Mouse (Mus musculus) stomach, embryonic 15.5 days (tissue): ENCODE data around the gene Pycr1. TPM values are rescaled to one million over a fixed set of nuclear protein-coding genes. Genes with fewer than 3 reads are reported as not detected.

Source experiments
- ATAC-seq: fragments of 200-750 bp; cut with Nextera tagmentation; 2 replicates; pipeline ENCODE4 v1.8.0; 2017; ENCODE audit warnings: low read depth, moderate number of reproducible peaks, moderate TSS enrichment; ENCODE audit not compliant: insufficient read depth, low FRiP score
- H3K27ac ChIP-seq: fragments of 300-500 bp; sonication (generic); 2 replicates; pipeline ENCODE4 v1.5.1; 2015; ENCODE audit warnings: mild to moderate bottlenecking, inconsistent platforms
- H3K27me3 ChIP-seq: fragments of 300-500 bp; sonication (generic); replicated peaks from 2 replicates; pipeline ENCODE4 v1.6.1; 2015; ENCODE audit warnings: inconsistent platforms
- H3K36me3 ChIP-seq: fragments of 300-500 bp; sonication (generic); 2 replicates; pipeline ENCODE4 v1.6.1; 2015; ENCODE audit warnings: inconsistent platforms
- H3K4me1 ChIP-seq: fragments of 300-500 bp; sonication (generic); 2 replicates; pipeline ENCODE4 v1.6.1; 2015; ENCODE audit warnings: inconsistent platforms
- H3K4me2 ChIP-seq: fragments of 300-500 bp; sonication (generic); 2 replicates; pipeline ENCODE4 v1.6.1; 2015; ENCODE audit warnings: mild to moderate bottlenecking, inconsistent platforms
- H3K4me3 ChIP-seq: fragments of 300-500 bp; sonication (generic); replicated peaks from 2 replicates; pipeline ENCODE4 v1.5.1; 2015; ENCODE audit warnings: inconsistent platforms
- H3K9ac ChIP-seq: fragments of 300-500 bp; sonication (generic); 2 replicates; pipeline ENCODE4 v1.6.1; 2015; ENCODE audit warnings: inconsistent platforms
- H3K9me3 ChIP-seq: fragments of 300-500 bp; sonication (generic); 2 replicates; pipeline ENCODE4 v1.6.1; 2016; ENCODE audit warnings: inconsistent platforms
- WGBS: fragments of 180-500 bp; shearing (Covaris S2); methylation state at CpG from one replicate; pipeline ENCODE4 v1.1.7; 2015; 5-methylcytosine and 5-hydroxymethylcytosine counted together
- polyA plus RNA-seq: library from polyadenylated mRNA; unstranded; fragments of >200 nt; fragmentation: Nextera tagmentation; extraction: Ambion mirVana; gene quantifications from 2 replicates; pipeline ENCODE4 v1.2.1, GENCODE M21; 2015

The Pycr1 gene
- polyA plus RNA-seq, 1 experiment from 2014 or later = 32.5 TPM

- Histone ChIP-seq H3K9ac (no peak overlapping the region), H3K36me3 (peaks cover 30% of the 10 kb centered on the region), H3K4me2 (no peak overlapping the region), H3K4me1 (peaks cover 20% of the 10 kb centered on the region), H3K27ac (no peak overlapping the region), H3K4me3 (no peak overlapping the region), H3K27me3 (no peaks in the 10 kb centered on the region), H3K9me3 (no peaks in the 10 kb centered on the region)
- WGBS = 91% methylated on average over 6 of the region's 6 CpGs
- no peak for ATAC-seq
Observed at GRCm38 (mm10) chr11:120622805-120623204, 20.8 kb downstream of the Pycr1 start.

GRCm38 (mm10) chr11:120620195-120620594, 23.4 kb downstream of the Pycr1 start:
- H3K9ac ChIP-seq = no peak overlapping the region
- no peaks in the 10 kb centered on the region for H3K27me3 ChIP-seq
- H3K4me2 ChIP-seq = no peak overlapping the region
- peaks cover 28% of the 10 kb centered on the region for H3K4me1 ChIP-seq
- H3K9me3 ChIP-seq = no peaks in the 10 kb centered on the region
- no peak overlapping the region for H3K27ac ChIP-seq
- H3K36me3 ChIP-seq = peaks cover 27% of the 10 kb centered on the region
- 92% methylated on average over 14 of the region's 14 CpGs for WGBS
- no peak for ATAC-seq
- no peak overlapping the region for H3K4me3 ChIP-seq

- Histone ChIP-seq H3K4me2 (no peak overlapping the region), H3K9me3 (no peaks in the 10 kb centered on the region), H3K4me1 (peaks cover 24% of the 10 kb centered on the region), H3K36me3 (peaks cover 34% of the 10 kb centered on the region), H3K27ac (0 out of 2 replicates have a peak overlapping the region, but pooled peaks have one; percentile 42), H3K4me3 (no peak overlapping the region), H3K27me3 (no peaks in the 10 kb centered on the region), H3K9ac (no peak overlapping the region)
- no peak for ATAC-seq
- 91% methylated on average over 25 of the region's 25 CpGs for WGBS
Observed at GRCm38 (mm10) chr11:120618619-120619535, 24.7 kb downstream of the Pycr1 start.

- Histone ChIP-seq H3K9me3 (no peaks in the 10 kb centered on the region), H3K27me3 (no peaks in the 10 kb centered on the region), H3K4me1 (peaks cover 23% of the 10 kb centered on the region), H3K4me2 (peak within 1 kb of the TSS; percentile 83), H3K9ac (peak within 1 kb of the TSS; percentile 91), H3K27ac (peak within 1 kb of the TSS; percentile 76), H3K36me3 (peaks cover 44% of the 10 kb centered on the region), H3K4me3 (peak within 1 kb of the TSS; percentile 69)
- peak; percentile 96 for ATAC-seq
- under 1% methylated on average over 56 of the region's 56 CpGs for WGBS
Observed at GRCm38 (mm10) chr11:120617519-120618112, 26.0 kb downstream of the Pycr1 start, which contains the start of gene Pcyt2. Pcyt2 (minus strand) TSS chr11:120617936.

GRCm38 (mm10) chr11:120616617-120617294, 26.8 kb downstream of the Pycr1 start:
- Histone ChIP-seq H3K4me2 (peak overlapping the region; percentile 83), H3K27ac (peak overlapping the region; percentile 76; the same call in 1 of the 2 replicates), H3K9me3 (no peaks in the 10 kb centered on the region), H3K36me3 (peaks cover 52% of the 10 kb centered on the region), H3K4me3 (peak overlapping the region; percentile 69), H3K9ac (peak overlapping the region; percentile 91), H3K27me3 (no peaks in the 10 kb centered on the region), H3K4me1 (peaks cover 23% of the 10 kb centered on the region)
- WGBS = 45% methylated on average over 4 of the region's 4 CpGs
- no peak for ATAC-seq

- H3K36me3 ChIP-seq = peaks cover 55% of the 10 kb centered on the region
- H3K4me1 ChIP-seq = peaks cover 23% of the 10 kb centered on the region
- H3K9ac ChIP-seq = no peak overlapping the region
- 89% methylated on average over 11 of the region's 11 CpGs for WGBS
- H3K27ac ChIP-seq = no peak overlapping the region
- no peak for ATAC-seq
- H3K27me3 ChIP-seq = no peaks in the 10 kb centered on the region
- no peaks in the 10 kb centered on the region for H3K9me3 ChIP-seq
- peak overlapping the region; percentile 14; the same call in 1 of the 2 replicates for H3K4me2 ChIP-seq
- H3K4me3 ChIP-seq = no peak overlapping the region
Observed at GRCm38 (mm10) chr11:120615606-120616203, 27.9 kb downstream of the Pycr1 start.

GRCm38 (mm10) chr11:120615167-120615566, 28.4 kb downstream of the Pycr1 start:
- no peak overlapping the region for H3K4me2 ChIP-seq
- H3K4me3 ChIP-seq = no peak overlapping the region
- no peak overlapping the region for H3K9ac ChIP-seq
- no peak overlapping the region for H3K27ac ChIP-seq
- H3K4me1 ChIP-seq = peaks cover 23% of the 10 kb centered on the region
- WGBS = 92% methylated on average over 6 of the region's 6 CpGs
- H3K9me3 ChIP-seq = no peaks in the 10 kb centered on the region
- peaks cover 50% of the 10 kb centered on the region for H3K36me3 ChIP-seq
- H3K27me3 ChIP-seq = no peaks in the 10 kb centered on the region
- ATAC-seq = no peak

- H3K4me1 ChIP-seq = peaks cover 26% of the 10 kb centered on the region
- H3K27me3 ChIP-seq = no peaks in the 10 kb centered on the region
- H3K36me3 ChIP-seq = peaks cover 42% of the 10 kb centered on the region
- H3K4me3 ChIP-seq = no peak overlapping the region
- no peak for ATAC-seq
- WGBS = 86% methylated on average over 8 of the region's 8 CpGs
- no peak overlapping the region for H3K9ac ChIP-seq
- no peak overlapping the region for H3K4me2 ChIP-seq
- H3K27ac ChIP-seq = no peak overlapping the region
- no peaks in the 10 kb centered on the region for H3K9me3 ChIP-seq
Observed at GRCm38 (mm10) chr11:120613976-120614375, 29.6 kb downstream of the Pycr1 start.

GRCm38 (mm10) chr11:120613481-120613972, 30.0 kb downstream of the Pycr1 start:
- no peak overlapping the region for H3K4me3 ChIP-seq
- peaks cover 37% of the 10 kb centered on the region for H3K36me3 ChIP-seq
- no peaks in the 10 kb centered on the region for H3K9me3 ChIP-seq
- H3K4me1 ChIP-seq = peaks cover 31% of the 10 kb centered on the region
- H3K27ac ChIP-seq = no peak overlapping the region
- ATAC-seq = no peak
- 90% methylated on average over 10 of the region's 10 CpGs for WGBS
- H3K27me3 ChIP-seq = no peaks in the 10 kb centered on the region
- H3K9ac ChIP-seq = no peak overlapping the region
- H3K4me2 ChIP-seq = no peak overlapping the region

GRCm38 (mm10) chr11:120612763-120613162, 30.8 kb downstream of the Pycr1 start:
- no peak overlapping the region for H3K4me2 ChIP-seq
- no peak for ATAC-seq
- H3K4me1 ChIP-seq = peaks cover 36% of the 10 kb centered on the region
- no peak overlapping the region for H3K4me3 ChIP-seq
- H3K36me3 ChIP-seq = peaks cover 35% of the 10 kb centered on the region
- no peak overlapping the region for H3K27ac ChIP-seq
- no peaks in the 10 kb centered on the region for H3K9me3 ChIP-seq
- no peak overlapping the region for H3K9ac ChIP-seq
- no peaks in the 10 kb centered on the region for H3K27me3 ChIP-seq
- WGBS = 36% methylated on average over 6 of the region's 6 CpGs

GRCm38 (mm10) chr11:120610477-120611046, 33.0 kb downstream of the Pycr1 start:
- Histone ChIP-seq H3K27ac (no peak overlapping the region), H3K9me3 (no peaks in the 10 kb centered on the region), H3K9ac (no peak overlapping the region), H3K4me2 (no peak overlapping the region), H3K36me3 (peaks cover 45% of the 10 kb centered on the region), H3K4me3 (no peak overlapping the region), H3K4me1 (peaks cover 22% of the 10 kb centered on the region), H3K27me3 (no peaks in the 10 kb centered on the region)
- no peak for ATAC-seq
- WGBS = 93% methylated on average over 9 of the region's 9 CpGs
